Mouse (Mus musculus): ENCODE data around the gene Ccdc9.

Gene Ccdc9

DNA sequence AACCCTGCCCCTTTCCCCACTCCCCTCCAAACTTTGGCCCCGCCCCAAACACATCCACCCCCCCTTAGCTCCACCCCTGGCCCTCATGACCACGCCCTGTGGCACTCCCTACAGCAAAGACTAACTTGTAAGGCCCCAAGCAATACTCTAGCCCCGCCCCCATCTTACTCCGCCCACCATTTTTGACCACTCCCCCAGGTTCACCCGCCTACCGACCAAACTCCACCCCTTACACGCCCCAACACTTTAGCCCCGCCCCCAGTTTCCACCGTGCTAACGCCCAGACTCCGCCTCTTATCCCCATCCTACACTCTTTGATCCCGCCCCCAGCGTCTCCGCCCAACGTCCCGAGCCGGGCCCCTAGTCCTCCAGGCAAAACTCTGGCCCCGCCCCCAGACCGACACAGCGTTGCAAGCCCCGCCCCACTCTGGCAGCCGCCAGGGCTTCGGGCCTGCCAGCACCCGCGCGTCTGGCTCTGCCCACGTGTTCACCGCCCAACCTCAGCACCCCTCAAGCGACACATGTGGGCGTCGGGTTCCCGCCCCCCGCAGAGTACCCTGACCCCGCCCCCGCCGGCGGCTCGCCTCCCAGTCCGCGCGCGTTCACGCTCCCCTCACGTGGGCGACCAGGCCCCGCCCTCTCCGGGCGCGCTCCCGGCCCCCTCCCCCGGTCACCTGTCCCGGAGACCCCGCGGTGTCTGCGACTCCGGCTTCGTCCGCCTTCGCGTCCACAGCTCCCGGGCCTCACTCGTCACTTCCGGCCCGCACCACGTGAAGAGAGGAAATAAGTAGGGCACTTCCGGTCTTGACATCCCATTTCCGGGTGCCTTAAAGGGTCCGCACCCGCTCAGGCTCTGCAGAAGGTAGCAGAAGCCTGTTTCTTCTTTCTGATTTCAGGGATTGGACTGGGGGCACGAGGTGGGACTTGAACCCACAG, at the start of gene Ccdc9:
TSS of gene Ccdc9 (minus strand) at position 770 of the 936 bp plus-strand sequence.
- DNase-seq (ENCODE audit: low read depth, low spot score), result peak; percentile 98

- no peak for DNase-seq (ENCODE audit: low read depth, low spot score)
Measured at GRCm38 (mm10) chr7:16329146-16329545, 42.6 kb upstream of the Ccdc9 start.

DNA sequence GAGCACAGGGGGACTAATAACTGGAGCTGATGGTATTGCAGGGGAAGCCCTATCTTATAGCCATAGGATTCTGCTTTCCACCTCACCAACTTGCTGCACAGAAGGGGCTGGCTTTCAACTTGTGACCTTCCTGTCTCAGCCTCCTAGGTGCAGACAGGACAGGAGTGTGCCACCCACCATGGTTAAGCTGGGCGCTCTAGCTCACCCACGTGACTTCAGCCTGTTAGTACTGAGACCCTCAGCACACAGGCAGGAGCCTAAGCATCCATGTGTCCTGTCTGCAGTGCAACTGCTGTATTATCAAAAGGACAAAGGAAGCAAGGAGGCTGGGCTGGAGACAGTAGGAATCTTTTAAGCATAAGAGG, 40.0 kb upstream of the Ccdc9 start:
- DNase-seq (ENCODE audit: low read depth, low spot score), result no peak

GRCm38 (mm10) chr7:16325920-16326606, 39.5 kb upstream of the Ccdc9 start:
- peak; percentile 95 for DNase-seq (ENCODE audit: low read depth, low spot score)

DNA sequence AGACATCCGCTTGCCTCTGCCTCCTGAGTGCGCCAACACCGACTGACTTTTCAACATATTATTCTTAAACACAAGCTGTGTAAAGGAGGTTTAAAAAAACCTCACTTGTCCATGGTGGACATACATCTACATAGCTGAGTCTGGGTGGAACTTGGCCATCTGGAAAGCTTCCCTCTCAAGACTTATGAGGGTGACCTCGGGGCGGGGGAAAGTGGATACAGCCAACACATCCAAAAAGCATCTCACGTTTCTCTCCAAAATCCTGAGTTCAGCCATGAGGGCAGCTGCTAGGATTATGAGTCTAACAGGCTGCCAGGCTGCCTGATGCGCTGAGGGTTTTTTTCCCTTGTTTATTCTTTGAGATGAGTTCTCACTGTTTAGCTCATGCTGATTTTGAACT, 38.1 kb upstream of the Ccdc9 start:
- no peak for DNase-seq (ENCODE audit: low read depth, low spot score)

DNA sequence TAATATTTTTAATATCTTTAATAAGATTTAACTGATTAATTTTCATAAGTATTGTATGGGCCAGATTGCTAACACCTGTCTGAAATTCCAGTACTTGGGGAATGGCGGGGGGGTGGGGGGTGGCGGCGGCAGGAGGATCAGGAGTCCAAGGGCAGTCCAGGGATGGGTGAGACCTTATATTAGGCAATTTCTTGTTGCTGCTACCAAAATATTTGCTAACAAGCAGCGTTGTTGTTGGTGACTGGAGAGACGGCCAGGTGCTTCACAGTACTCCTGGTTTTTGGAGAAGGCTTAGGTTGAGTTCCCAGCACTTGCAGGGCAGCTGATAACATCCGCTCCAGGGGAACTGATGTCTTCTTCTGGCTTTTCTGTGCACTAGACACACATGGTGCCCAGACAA, 33.9 kb upstream of the Ccdc9 start:
- DNase-seq (ENCODE audit: low read depth, low spot score), result no peak

GRCm38 (mm10) chr7:16319216-16319615, 32.6 kb upstream of the Ccdc9 start:
- no peak for DNase-seq (ENCODE audit: low read depth, low spot score)

DNA sequence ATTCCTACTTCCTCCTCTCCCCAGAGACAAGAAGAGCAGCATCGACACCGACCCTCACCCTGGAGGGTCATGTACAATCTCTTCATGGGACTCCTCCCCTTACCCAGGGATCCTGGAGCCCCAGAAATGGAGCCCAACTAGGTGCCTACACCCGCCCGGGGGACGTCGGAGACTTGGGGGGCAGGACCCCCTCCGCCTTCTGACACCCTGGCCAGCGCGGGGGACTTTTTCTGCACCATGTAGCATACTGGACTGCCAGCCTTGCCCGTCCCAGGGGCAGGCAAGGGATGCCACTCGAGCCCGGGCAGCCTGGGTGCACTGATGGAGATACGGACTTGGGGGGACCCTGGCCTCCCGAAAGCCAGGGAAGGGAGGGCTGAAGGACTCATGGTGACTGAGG, 30.5 kb upstream of the Ccdc9 start:
- no peak for DNase-seq (ENCODE audit: low read depth, low spot score)

- no peak for DNase-seq (ENCODE audit: low read depth, low spot score)
Measured at GRCm38 (mm10) chr7:16315222-16315759, 28.7 kb upstream of the Ccdc9 start.

GRCm38 (mm10) chr7:16314221-16314775, 27.7 kb upstream of the Ccdc9 start:
- DNase-seq (ENCODE audit: low read depth, low spot score), result peak; percentile 61

DNA sequence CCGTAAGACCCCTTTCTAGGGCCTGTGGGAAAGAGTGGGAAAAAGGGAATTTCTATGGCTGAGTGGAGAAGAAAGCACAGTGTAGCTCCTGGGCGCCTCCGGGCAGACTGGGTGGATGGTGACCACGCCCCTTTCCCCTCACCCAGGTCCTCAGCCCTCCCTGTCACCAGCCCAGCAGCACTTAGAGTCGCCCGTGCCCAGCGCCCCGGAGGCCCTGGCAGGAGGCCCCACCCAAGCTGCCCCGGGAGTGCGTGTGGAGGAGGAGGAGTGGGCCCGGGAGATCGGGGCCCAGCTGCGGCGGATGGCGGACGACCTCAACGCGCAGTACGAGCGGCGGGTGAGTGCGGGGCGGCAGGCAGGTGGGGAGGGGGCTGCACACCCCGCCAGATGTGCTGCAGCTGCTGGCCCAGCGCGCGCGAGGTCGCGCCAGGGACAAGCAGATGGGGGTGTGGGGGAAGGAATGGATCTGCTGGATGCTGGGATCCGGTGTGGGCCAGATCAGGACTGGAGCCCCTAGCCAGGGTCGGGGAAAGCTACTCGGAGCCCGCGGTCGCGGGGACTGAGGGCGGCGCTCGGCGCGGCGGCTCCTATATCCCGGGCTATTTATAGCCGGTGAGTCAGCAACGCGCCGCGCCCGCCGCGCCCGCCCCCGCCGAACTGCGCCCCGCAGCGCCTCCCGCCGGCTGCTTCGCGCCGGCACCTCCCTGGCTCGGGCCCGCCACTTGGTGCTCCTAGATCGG, 27.1 kb upstream of the Ccdc9 start:
- peak; percentile 86 for DNase-seq (ENCODE audit: low read depth, low spot score)

GRCm38 (mm10) chr7:16312672-16313311, 26.2 kb upstream of the Ccdc9 start:
- DNase-seq (ENCODE audit: low read depth, low spot score), result peak; percentile 43

DNA sequence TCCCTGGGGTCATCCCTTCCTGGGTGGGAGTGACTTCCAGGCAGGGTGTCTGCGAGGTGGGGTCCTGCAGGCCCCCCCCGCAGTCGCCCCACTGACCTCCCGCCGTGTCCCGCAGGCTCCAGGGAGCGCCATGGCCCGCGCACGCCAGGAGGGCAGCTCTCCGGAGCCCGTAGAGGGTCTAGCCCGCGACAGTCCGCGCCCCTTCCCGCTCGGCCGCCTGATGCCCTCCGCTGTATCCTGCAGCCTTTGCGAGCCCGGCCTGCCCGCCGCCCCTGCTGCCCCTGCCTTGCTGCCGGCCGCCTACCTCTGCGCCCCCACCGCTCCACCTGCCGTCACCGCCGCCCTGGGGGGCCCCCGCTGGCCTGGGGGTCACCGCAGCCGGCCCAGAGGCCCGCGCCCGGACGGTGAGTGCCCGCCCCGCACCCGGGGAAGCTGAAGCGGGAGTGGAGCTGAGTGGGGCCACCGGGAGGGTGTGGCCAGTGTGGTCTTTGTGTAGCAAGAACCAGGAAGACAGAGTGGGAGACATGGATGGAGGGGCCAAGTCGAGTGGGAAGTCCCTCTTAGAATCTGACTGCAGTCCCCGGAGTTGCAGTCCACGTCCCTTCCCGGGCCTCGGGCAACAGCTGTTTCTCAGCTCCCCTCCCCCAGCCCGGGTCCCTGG, 25.5 kb upstream of the Ccdc9 start:
- DNase-seq (ENCODE audit: low read depth, low spot score), result no peak

DNA sequence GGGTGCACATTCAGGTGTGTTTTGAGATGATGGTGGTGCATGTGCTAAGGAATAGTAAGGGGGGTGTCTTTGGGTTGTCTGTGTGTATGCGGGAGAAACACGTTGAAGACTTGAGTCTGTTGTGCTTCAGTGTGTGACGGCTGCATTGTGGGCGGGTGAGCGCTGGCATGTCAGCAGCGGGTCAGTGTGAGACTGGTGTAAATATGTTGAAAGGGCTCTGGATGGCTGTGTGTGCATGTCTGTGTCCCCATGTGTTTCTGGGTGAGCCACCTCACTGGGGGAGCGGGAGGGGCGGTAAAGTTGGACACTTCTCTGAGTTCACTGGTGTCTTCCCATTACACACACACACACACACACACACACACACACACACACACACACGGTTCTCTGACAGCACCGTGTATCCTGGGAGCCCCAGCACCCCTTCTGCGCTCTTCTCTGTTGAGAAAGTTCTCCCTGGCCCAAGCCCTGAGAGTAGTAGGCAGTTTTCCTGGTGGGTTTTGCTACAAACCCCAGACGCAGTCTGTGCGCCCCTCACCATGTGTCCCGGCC, 24.9 kb upstream of the Ccdc9 start:
- DNase-seq (ENCODE audit: low read depth, low spot score), result peak; percentile 63

DNA sequence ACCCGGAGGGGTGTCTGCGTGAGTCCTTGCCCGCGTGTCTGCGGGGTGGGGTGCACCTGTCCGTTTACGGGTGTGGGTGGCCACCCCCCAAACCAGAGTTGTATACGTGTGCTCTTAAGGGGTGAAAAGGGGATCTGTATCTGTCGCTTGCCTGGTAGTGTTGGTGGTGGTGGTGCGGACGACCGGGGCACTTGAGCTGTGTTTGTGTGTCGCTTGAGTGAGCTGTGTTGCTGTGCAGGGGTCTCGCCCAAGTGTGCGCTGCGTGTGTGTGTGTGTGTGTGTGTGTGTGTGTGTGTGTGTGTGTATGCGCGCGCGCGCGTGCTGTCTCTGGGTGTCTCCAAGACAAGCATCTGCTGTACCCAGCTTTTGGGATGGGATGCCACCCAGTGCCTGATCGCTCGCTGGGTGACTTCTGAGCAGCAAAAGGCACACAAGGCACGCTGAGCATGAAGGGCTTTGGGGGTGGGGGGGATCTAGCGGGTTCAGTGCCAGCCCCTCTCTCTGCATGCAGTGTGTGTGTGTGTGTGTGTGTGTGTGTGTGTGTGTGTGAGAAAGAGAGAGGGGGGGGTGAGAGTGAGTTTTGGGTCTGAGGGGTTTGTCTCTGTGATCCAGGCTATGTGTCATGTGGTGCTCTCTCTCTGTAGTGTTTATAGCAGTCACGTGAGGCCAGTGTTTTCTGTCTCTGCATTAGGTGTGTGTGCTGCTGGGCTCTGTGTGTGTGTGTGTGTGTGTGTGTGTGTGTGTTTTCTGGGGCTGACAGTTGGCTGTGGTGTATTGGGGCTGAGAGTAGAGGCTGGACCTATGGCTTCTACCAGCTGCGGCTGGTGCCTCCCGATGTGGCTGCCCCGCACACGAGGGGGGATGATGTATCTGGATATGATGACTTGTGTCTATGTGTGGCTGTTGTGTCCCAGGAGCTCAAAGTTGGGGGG, 24.2 kb upstream of the Ccdc9 start:
- peak; percentile 87 for DNase-seq (ENCODE audit: low read depth, low spot score)

DNA sequence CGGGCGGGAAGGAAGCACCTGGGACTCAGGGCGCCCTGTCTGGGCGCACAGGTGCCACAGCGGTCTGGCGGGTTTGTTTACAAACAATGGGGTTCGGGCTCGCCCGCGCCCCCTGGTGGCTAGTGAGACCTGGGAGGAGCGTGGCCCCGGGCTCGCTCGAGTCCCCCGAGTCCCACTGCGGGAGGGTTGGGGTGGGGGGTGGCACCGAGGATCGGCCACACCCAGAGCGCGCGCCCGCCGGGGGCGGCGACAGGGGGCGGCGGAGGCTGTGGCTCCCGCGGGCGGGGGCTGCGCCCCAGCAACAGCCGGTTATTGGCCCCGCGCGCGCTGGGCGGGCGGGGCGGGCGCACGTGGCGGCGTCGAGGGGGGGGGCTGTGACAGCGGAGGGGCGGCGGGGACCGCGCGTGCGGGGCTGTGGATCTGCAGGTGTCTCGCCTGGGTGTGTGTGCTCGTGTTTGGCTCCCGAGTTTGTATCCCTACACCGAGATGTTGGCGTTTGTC, 23.5 kb upstream of the Ccdc9 start:
- peak; percentile 87 for DNase-seq (ENCODE audit: low read depth, low spot score)

DNA sequence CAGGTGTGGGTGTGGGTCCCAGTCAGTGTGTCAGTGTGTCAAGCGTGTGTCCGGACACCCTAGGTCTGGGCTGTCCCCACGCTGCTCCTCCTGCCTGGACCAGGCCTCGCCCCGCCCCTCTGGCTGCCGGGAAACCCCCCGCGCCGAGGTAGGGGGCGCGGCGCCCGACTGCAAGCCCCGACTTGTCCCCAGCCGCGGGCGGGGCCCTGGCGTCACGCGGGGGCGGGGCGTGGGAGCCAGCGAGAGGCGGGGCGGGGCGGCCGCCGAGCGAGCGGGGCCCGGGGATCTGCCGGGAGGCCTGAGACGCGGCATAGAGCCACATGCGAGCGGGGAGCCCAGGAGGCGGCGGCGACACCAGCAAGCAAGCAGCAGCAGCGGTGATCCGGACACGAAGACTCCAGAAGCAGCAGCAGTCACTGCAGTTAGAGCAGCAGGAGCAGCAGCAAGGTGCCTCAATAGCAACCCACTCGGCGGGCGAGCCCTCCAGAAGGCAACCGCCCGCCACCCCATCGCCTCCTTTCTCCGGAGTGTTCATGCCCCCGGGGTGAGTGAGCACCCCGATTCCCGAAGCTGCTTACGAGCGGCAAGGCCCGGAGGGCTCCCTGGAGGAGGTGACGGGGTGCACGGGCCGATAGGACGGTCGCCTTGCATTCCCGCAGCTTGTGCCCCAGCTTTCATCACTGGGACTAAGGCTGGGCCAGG, 22.9 kb upstream of the Ccdc9 start:
- peak; percentile 84 for DNase-seq (ENCODE audit: low read depth, low spot score)

DNA sequence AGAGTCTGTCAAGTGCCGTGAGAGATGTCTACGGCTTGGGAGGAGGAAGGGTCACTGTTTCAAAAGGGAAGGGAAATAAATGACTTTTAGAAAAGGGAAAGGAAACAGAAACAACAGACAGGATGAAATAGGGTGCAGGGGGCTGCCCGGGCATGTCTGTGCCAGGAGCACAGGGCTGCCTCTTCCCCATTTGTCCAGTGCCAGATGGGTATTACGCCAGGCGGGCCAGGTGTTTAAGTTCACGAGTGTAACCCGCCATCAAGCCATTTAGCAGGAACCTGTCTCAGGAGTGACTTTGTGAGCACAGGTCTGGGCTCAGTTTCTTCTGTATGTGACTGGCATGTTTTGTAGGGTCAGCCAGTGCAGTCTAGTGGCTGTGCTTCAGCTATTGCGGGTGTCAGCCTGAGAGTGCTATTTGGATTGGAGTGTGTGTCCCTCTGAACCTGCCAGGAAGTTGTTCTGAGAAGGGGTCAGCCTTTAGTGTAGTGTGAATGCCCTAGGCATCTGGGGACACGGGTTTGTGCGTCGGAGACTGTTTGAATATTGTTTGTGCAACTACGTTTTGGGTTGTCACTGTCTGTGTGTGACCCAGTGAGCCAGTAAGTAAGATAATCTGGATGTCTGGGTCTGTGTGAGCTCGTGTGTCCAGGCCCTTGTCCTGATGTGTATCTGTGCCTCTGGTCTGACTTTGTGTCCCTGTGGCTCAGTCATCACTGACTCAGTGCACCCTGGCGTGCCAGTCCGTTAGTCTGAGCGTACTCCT, 22.1 kb upstream of the Ccdc9 start:
- DNase-seq (ENCODE audit: low read depth, low spot score), result no peak
